Comparison of ENCODE assay signal across 32 mouse cellular contexts in genomic region chr2:29425386-29425785, GRCm38 (mm10).
"Had no signal": no experiment of that assay in that cellular context is flagged by ENCODE, and none has a peak within 500 bp of the region (broad histone marks: within the 10 kb centered on the region; RNA-seq: fewer than 3 reads in every experiment).

No protein-coding gene starts in this region.

- H3K36me3 ChIP-seq: heart, embryonic 10.5 days; heart, embryonic 12.5 days; heart, embryonic 13.5 days; heart, embryonic 15.5 days; hindbrain, embryonic 10.5 days; hindbrain, embryonic 12.5 days; hindbrain, embryonic 13.5 days; hindbrain, embryonic 15.5 days; intestine, embryonic 15.5 days; kidney, embryonic 15.5 days had no signal

- ATAC-seq: hindbrain, embryonic 16.5 days; hindbrain, postnatal 0 days; inflammation-experienced regulatory T-cells, adult 6 months; intestine, embryonic 15.5 days; intestine, embryonic 16.5 days; intestine, postnatal 0 days had no signal

- H3K27ac ChIP-seq: heart, embryonic 10.5 days; heart, embryonic 13.5 days; heart, embryonic 15.5 days; hindbrain, embryonic 10.5 days; hindbrain, embryonic 12.5 days; hindbrain, embryonic 13.5 days; hindbrain, embryonic 14.5 days; hindbrain, embryonic 15.5 days; hindbrain, postnatal 0 days; intestine, embryonic 15.5 days; kidney, embryonic 15.5 days; kidney, postnatal 0 days; layer of hippocampus, adult 2 months; left cerebral cortex, adult 2 months had no signal

- H3K9ac ChIP-seq: heart, embryonic 12.5 days; heart, embryonic 13.5 days; heart, embryonic 15.5 days; hindbrain, embryonic 12.5 days; hindbrain, embryonic 13.5 days; hindbrain, embryonic 14.5 days; hindbrain, embryonic 15.5 days; intestine, embryonic 15.5 days; kidney, embryonic 15.5 days had no signal

- H3K27me3 ChIP-seq: heart, embryonic 12.5 days; heart, embryonic 13.5 days; heart, embryonic 15.5 days; hindbrain, embryonic 12.5 days; hindbrain, embryonic 13.5 days; hindbrain, embryonic 15.5 days; intestine, embryonic 15.5 days; kidney, embryonic 15.5 days had no signal

- H3K9me3 ChIP-seq: heart, embryonic 10.5 days; heart, embryonic 12.5 days; heart, embryonic 13.5 days; heart, embryonic 15.5 days; hindbrain, embryonic 10.5 days; hindbrain, embryonic 12.5 days; hindbrain, embryonic 13.5 days; hindbrain, embryonic 15.5 days; intestine, embryonic 15.5 days; kidney, embryonic 15.5 days had no signal

- H3K4me3 ChIP-seq: heart, embryonic 10.5 days; heart, embryonic 12.5 days; heart, embryonic 13.5 days; heart, embryonic 15.5 days; hindbrain, embryonic 10.5 days; hindbrain, embryonic 12.5 days; hindbrain, embryonic 13.5 days; hindbrain, embryonic 15.5 days; intestine, embryonic 15.5 days; kidney, embryonic 15.5 days; layer of hippocampus, adult 2 months; left cerebral cortex, adult 2 months had no signal

- H3K4me2 ChIP-seq: heart, embryonic 11.5 days; heart, embryonic 12.5 days; heart, embryonic 13.5 days; heart, embryonic 15.5 days; hindbrain, embryonic 12.5 days; hindbrain, embryonic 13.5 days; hindbrain, embryonic 14.5 days; hindbrain, embryonic 15.5 days; intestine, embryonic 15.5 days; kidney, embryonic 15.5 days had no signal

- DNase-seq: heart, postnatal 10 days; heart, postnatal 14 days; heart, postnatal 36 days; heart, postnatal 4 days; kidney, adult 11 months; kidney, adult 18-20 months; kidney, adult 8-10 months; kidney, postnatal 14 days; kidney, postnatal 36 days; kidney, postnatal 4 days; layer of hippocampus, adult 9-11 months; layer of hippocampus, postnatal 36 days had no signal
